Mouse (Mus musculus) cerebellum, adult 11-12 months (tissue): ENCODE results near the gene Lgi4.
A peak's percentile ranks its signal among the peaks of the same experiment; 100 is the strongest.

ENCODE experiments used
- DNase-seq: peaks from one replicate; pipeline ENCODE4 v3.0.0; 2022

The Lgi4 gene

GRCm38 (mm10) chr7:31059108-31059507, at the start of gene Lgi4:
TSS of gene Lgi4 (plus strand) at chr7:31059342.
- DNase-seq: peak; percentile 78

- DNase-seq: no peak
These were observed 46.2 kb upstream of the Lgi4 start for GRCm38 (mm10) chr7:31012971-31013370.

GRCm38 (mm10) chr7:31017104-31017901, 41.8 kb upstream of the Lgi4 start:
- DNase-seq: no peak

GRCm38 (mm10) chr7:31028609-31029008, 30.5 kb upstream of the Lgi4 start:
- DNase-seq: no peak

- DNase-seq: no peak
These were observed 28.4 kb upstream of the Lgi4 start for GRCm38 (mm10) chr7:31030717-31031116.

GRCm38 (mm10) chr7:31031731-31032130, 27.4 kb upstream of the Lgi4 start:
- DNase-seq: no peak

GRCm38 (mm10) chr7:31033409-31034165, 25.6 kb upstream of the Lgi4 start:
- no peak for DNase-seq

- no peak for DNase-seq
These were observed 24.4 kb upstream of the Lgi4 start for GRCm38 (mm10) chr7:31034789-31035188.

GRCm38 (mm10) chr7:31035291-31035690, 23.9 kb upstream of the Lgi4 start:
- DNase-seq: no peak

- DNase-seq: no peak
These were observed 22.2 kb upstream of the Lgi4 start for GRCm38 (mm10) chr7:31036917-31037316.

- DNase-seq: no peak
These were observed 21.5 kb upstream of the Lgi4 start for GRCm38 (mm10) chr7:31037675-31038074.

GRCm38 (mm10) chr7:31039011-31039410, 20.1 kb upstream of the Lgi4 start:
- no peak for DNase-seq

- DNase-seq: no peak
These were observed 18.7 kb upstream of the Lgi4 start for GRCm38 (mm10) chr7:31040281-31041022.

GRCm38 (mm10) chr7:31041023-31041407, 18.1 kb upstream of the Lgi4 start:
- DNase-seq: no peak

- DNase-seq: no peak
These were observed 17.4 kb upstream of the Lgi4 start for GRCm38 (mm10) chr7:31041662-31042315.

GRCm38 (mm10) chr7:31042431-31042910, 16.7 kb upstream of the Lgi4 start, which contains the start of gene Fxyd5:
TSS of gene Fxyd5 (minus strand) at chr7:31042481.
- no peak for DNase-seq

GRCm38 (mm10) chr7:31049135-31049845, 9.9 kb upstream of the Lgi4 start:
- no peak for DNase-seq

GRCm38 (mm10) chr7:31049846-31050281, 9.3 kb upstream of the Lgi4 start:
- DNase-seq: peak; percentile 78

- DNase-seq: no peak
These were observed 8.7 kb upstream of the Lgi4 start for GRCm38 (mm10) chr7:31050487-31050886.

- peak; percentile 70 for DNase-seq
These were observed 8.2 kb upstream of the Lgi4 start for GRCm38 (mm10) chr7:31050921-31051320.

- peak; percentile 75 for DNase-seq
These were observed 7.7 kb upstream of the Lgi4 start, which contains the start of gene Fxyd7 for GRCm38 (mm10) chr7:31051321-31052021. TSS of gene Fxyd7 (minus strand) at chr7:31051467.
